Mouse (Mus musculus): ENCODE data around the gene Kif27.

Kif27 gene

GRCm38 (mm10) chr13:58364353-58365175 is 5.6 kb upstream of the Kif27 start:
- no peak for DNase-seq

- DNase-seq: no peak
Observed at GRCm38 (mm10) chr13:58359304-58359653, 357 bp upstream of the Kif27 start.

GRCm38 (mm10) chr13:58352996-58353395 is 5.9 kb downstream of the Kif27 start:
- no peak for DNase-seq

- DNase-seq: no peak
Observed at GRCm38 (mm10) chr13:58350606-58351005, 8.3 kb downstream of the Kif27 start.

DNA sequence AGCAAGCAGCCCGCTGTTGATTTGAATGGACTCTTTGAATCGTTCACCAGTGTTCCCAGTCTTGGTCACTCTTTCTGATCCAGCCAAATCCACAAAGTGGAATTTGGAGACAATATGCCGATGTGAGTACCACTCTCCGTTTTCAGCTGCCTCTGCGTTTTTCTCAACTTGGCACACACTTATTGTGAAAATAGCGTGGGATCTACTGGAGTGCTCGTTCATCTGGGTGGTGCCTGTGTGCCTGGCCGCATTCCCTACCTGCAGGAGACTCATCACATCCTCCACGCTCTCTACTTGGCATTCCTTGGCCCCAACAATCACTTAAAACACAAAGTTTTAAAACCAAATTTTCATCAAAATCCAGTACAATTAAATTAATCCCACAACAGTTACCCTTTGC is 14.4 kb downstream of the Kif27 start:
- no peak for DNase-seq

DNA sequence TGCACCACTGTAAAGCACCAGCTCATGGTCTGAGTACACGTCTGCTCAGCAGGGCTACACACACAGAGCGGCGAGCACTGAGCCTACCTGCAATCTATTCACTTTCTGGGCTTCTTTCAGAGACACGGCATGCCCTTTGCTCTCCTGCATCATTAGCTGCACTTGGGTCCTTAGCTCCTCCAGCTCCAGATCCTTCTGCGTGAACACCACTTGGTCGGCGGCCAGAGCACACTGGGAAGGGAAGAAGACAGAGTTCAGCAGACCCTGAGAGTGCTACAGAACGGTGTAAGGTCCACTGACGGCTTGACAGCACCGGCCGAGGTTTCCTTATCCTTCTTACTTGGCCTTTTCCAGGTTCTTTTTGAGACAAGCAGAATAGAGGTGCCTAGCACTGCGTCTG is 21.5 kb downstream of the Kif27 start:
- no peak for DNase-seq

- DNase-seq: no peak
Observed at GRCm38 (mm10) chr13:58334116-58334515, 24.8 kb downstream of the Kif27 start.

GRCm38 (mm10) chr13:58317768-58318167 is 41.2 kb downstream of the Kif27 start:
- DNase-seq: no peak

GRCm38 (mm10) chr13:58314991-58315390 is 43.9 kb downstream of the Kif27 start:
- DNase-seq: no peak

DNA sequence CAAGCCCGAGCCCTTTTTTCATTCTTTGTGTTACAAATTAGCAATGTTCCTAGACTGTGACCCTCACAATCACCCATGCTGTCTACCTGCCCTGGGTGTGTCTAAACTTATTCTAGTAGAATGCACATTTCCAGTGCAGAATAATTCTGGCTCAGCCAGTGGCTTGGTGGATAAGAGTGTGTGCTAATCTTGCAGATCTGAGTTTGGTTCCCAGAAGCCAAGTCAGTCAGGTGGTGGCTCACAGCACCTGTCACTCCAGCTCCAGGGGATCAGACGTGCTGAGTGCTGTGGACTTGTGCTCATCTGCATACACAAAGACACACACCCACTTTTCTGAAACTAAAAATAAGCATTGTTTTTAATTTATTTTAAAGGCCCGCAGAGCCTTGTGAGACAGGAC is 45.2 kb downstream of the Kif27 start:
- no peak for DNase-seq

GRCm38 (mm10) chr13:58311351-58311750 is 47.6 kb downstream of the Kif27 start:
- no peak for DNase-seq

DNA sequence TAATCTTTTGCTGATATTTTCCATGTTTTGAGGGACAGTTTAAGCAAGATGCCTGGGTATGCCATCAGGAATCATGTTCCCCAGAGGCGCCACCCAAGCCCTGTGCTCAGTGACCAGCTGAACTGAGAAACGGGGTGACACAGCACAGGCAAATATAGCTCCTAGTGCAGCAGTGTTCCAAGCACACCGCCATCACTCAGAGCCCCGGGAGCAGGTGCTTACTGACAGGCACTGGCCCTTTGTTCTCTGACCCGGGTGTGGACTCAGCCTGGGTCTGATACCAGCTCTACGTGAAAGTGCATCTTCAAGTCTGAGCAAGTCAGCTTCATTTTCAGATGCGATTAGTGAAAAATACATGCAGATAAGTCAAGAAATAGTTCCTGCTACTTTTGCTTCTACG is 49.4 kb downstream of the Kif27 start:
- DNase-seq: no peak

DNA sequence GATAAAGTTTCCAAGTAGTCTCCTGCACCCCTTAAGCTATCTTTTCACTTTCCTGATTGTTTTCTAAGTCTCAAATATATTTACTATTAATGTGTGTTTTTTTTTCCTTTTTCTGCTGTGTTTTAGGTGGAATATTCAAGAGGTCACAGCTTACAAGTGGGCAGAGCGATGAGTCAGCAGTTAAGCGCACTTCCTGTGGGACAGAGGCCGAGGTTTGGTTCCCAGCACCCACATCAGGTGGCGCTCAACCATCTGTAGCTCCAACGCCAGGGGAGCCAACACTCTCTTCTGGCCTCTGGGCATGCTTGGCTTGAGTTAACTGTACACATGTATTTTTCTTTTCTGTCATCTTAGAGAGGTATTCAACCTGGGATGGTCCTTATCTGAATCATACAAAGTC is 51.5 kb downstream of the Kif27 start:
- no peak for DNase-seq

DNA sequence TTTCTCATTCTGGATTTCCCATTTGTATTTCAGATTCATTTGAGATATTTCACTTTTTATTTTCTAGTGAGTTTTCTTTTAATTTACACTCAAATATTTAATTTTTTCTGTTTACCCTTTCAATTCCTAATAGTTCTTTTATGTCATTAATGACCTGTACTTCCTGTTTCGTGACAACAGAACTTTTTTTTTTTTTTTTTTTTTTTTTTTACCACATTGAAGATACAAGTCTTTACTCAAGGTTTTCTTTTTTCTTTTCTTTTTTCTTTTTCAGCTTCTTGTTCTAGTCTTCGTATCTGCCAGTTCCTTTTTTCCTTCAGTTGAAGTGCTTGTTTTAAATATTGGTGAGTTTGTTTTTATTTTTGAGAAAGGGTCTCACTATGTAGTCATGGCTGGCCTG is 53.7 kb downstream of the Kif27 start:
- no peak for DNase-seq

DNA sequence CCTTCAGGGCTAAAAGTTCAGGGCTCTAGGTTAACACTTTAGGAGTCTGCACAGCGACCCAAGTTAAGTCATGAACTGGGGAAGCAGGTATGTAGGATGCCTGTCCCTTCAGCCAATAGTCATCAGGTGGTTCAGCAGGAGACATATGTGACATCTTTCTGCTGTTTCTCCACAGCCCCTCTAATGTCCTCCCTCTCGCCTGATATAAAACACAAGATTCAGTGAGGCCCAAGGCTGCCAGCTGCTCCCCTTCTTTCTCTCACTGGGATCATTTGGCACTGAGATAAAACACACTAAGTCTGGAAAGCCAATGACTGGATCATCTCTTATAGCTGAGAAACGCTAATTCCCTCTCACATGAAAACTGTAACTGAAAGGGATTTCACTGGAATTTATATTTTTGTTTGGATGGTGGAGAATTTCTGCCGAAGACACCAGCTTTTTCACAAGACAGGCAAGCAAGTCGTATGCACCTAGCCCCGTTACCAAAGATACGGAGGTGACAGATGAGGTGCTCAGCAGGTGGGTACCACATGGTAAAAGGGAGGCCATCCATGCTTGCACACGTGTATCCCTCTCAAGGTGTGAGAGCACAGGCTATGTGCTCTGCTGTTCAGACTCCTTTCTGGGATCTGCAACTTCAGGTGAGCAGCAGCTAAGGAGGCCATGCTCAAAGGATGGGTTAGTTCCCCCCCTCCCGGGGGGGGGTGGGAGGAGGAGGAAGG is 56.3 kb downstream of the Kif27 start:
- DNase-seq: no peak

DNA sequence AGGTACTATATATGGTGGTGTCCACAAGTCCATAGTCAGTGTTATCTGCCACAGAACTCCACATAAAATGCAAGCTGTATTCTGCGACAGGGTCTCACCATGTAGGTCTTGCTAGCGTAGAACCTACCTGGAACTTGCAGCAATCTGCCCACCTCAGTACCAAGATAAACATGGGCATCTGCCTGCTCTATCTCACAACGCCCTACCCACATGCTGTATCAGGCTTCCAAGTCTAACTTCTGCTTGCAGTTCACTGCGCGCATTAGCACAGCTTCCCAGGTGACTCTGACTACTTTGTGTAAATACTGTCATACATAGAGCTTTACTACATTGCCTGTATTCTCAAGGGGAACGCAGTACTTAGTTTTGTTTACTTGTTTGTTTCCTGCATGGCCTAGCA is 57.0 kb downstream of the Kif27 start:
- no peak for DNase-seq

- no peak for DNase-seq
Observed at GRCm38 (mm10) chr13:58298756-58299155, 60.2 kb downstream of the Kif27 start.

GRCm38 (mm10) chr13:58295582-58295981 is 63.3 kb downstream of the Kif27 start:
- DNase-seq: no peak

GRCm38 (mm10) chr13:58292811-58293210 is 66.1 kb downstream of the Kif27 start:
- no peak for DNase-seq

DNA sequence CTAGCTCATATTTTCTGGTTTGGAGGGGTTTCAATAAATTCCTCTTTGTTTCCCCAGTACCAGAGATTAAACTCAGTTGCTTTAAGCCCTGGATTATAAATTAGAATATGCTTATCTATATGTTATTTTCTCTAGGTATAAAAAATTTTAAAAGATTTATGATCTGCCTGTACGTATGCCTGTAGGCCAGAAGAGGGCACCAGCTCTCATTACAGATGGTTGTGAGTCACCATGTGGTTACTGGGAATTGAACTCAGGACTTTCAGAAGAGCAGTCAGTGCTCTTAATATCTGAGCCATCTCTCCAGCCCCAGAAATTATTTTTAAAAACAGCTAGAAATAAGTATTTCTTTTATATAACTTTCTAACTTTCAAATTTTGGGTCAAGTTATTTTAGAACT is 69.6 kb downstream of the Kif27 start:
- DNase-seq: no peak

- DNase-seq: peak; percentile 87
Observed at GRCm38 (mm10) chr13:58287822-58288221, 71.1 kb downstream of the Kif27 start.

GRCm38 (mm10) chr13:58283466-58283865 is 75.5 kb downstream of the Kif27 start:
- no peak for DNase-seq

DNA sequence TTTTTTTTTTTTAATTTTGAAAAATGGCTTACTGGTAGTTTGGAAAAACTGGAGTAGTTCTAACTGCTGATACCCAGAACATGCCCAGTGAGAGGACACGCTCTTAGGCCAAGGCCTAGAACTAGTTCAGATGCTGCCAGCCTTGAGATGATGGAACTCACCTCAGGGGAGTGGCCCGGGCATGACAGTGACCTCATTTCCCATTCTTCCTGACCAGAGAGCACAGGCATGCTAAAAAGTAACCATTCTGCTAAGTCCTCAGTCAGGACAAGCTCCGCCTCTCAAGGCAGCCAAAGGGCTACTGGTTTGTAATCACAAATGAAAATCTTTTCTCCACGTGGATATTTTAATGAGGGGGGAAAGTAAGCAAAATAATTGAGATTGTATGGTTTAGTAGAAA is 77.0 kb downstream of the Kif27 start:
- DNase-seq: no peak

DNA sequence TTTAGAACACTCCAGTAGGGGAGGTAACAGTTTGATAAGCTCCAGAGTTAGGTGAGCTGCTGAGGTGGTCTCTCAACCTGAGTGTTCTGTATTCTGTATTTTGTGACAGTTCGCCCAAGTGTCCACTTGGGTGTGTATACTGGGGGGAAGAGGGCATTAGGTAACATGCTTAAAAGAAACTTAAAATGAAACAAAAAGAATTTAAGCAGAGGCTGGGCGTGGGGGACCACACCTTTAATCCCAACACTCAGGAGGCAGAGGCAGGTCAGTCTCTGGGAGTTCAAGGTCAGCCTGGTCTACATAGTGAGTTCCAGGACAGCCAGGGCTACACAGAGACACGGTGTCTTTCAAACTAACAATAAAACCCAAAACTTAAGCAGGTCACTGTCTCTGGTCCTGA is 78.4 kb downstream of the Kif27 start:
- no peak for DNase-seq

DNA sequence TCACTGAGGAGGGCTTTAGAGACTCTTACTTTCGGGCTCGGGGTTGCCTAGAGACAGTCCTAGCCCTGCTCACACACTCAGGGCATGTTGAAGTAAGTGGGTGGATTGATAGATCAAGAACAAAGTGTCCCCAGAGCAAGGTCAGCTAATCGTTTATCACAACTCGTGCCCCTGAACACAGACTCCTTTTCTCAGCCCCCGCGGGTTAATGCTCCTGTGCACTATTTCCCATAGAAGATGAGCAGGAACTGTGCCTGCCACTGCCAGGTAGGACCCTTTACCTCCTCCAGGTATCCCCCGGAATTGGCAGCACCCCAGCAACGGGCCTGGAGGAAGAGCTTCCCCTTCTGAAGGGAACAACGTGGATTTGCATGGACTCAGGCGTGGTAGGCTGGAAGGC is 82.7 kb downstream of the Kif27 start:
- no peak for DNase-seq
